Mouse (Mus musculus): ENCODE results near the gene Bet1l. TPM values are rescaled to one million over a fixed set of nuclear protein-coding genes. Genes with fewer than 3 reads are reported as not detected.

The Bet1l gene
- 12.4 TPM for polyA plus RNA-seq (2014; fragmentation: Illumina TruSeq; extraction: RNeasy Lipid Tissue Mini Kit (QIAGEN cat#74804); ENCODE audit: low read depth, low replicate concordance)

DNA sequence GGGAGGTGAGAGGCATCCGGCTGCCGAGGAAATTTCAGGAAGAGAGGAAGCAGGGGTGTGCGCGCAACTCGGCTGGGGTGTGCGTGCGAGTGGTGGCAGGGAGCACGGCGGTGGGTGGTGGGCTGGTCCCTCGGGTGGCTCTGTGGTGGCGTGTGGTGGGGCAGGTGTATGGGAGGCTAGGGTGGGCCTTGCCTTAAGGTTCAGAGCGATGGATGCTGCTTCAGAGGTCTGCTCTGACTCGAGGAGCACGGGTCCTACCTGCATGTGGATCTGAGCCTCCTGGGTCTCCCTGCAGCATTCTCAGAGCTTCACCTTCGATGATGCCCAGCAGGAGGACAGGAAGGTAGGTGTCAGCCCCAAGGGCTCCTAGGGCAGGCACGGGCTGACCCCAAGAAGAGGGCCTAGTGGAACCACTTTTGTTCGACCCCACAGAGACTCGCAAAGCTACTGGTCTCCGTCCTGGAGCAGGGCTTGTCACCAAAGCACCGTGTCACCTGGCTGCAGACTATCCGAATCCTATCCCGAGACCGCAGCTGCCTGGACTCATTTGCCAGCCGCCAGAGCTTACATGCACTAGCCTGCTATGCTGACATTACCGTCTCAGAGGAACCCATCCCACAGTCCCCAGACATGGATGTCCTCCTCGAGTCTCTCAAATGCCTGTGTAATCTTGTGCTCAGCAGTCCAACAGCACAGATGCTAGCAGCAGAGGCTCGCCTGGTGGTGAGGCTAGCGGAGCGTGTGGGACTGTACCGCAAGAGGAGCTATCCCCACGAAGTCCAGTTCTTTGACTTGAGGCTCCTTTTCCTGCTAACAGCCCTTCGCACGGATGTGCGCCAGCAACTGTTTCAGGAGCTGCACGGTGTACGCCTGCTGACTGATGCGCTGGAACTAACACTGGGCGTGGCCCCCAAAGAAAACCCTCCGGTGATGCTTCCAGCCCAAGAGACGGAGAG, at the start of gene Bet1l:
TSS of gene Bet1l (minus strand) at position 28 of the 956 bp plus-strand sequence.

DNA sequence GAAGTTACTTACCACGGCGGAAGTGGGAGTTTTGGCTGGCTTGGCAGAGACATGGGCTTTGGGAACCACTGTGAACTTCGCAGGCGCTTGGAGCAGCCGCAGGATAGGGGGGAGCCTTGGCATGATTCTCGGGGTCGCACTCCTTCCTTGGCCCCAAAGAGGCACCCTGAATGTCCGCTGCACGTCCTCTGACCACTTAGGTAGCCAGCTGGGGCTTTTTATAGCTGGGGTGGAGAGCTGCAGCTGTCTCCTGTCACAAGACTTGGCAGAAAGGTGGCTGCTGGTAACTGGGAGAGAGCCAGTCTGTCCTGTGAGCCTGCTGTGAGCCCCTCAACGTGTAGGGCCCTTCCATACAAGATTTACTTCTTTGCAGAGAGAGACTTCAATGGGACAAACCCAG, 42.8 kb upstream of the Bet1l start, which contains the start of gene Cox8b:
TSS of gene Cox8b (minus strand) at position 227 of the 400 bp plus-strand sequence.

DNA sequence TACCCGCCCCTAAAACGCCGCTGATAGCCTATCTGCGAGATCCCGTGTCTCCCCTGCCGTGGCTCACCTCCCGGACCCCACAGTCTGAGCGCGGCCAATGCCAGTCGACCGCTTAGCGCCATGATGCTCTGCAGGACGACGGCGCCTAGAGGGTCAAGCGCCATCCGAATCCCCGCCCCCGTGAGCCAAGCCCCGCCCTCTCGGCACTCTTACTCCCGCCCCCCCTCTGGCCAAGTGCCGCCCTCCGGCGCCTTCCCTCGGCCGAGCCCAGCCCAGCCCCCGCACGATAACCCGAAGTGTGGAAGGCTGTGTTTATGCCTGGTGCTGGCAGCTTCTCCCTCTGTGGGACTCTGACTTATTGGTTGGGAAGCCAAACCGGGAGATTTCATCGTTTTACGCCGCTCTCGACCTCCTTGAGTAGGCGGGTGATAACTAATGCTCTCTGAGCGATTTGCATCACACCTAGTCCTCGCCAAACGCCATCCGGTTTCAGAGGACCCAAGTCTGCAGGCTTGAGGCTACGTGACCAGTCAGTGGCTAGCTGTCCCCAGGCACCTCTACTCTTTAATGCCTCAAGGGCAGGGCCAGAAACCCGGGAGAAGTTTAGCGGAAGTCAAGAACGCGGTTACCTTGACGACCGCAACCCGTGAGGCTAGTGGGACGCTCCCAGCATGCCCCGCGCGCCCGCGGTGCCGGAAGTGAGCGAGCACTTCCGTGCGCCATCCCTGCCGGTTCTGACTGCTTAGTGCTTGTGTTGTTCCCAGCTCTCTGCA, 24.5 kb upstream of the Bet1l start, which contains the start of the genes Psmd13 and Sirt3:
TSS of gene Psmd13 (plus strand) at position 273 of the 773 bp plus-strand sequence.
TSS of gene Sirt3 (minus strand) at position 614 of the 773 bp plus-strand sequence.

DNA sequence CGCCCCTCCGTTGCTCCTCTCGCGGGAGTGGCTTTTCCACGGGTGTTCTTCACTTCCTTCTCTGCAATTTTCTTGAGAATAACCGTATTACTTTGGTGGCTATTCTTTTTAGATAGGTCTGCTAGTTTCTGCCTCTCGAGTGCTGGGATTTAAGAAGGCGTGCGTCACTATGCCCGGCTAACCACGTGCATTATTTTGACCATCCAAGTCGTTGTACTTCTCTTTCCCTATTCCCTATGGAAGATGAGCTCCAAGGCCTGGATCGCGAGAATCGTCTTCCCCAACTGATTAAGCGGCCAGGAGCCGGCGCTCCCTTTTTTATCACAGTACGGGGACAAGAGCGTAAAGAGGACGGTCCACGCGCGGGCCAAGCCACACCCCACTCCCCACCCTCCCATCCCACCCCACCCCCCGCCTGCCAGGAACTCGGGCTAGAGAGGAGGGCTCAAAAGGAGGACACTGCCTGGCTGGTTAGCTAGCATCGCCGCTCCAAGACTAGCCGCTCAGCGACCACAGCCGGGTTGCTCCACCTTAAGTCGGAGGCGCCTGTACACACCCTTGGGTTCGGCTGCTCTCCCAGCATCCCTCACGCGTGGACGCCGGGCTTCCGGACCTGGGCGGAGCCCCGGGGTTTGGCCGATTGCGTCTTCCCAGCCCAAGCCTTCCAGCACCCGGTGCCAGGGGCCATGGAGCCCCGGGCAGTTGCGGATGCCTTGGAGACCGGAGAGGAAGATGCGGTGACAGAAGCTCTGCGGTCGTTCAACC, 410 bp downstream of the Bet1l start, which contains the start of gene Ric8a:
TSS of gene Ric8a (plus strand) at position 173 of the 765 bp plus-strand sequence.

DNA sequence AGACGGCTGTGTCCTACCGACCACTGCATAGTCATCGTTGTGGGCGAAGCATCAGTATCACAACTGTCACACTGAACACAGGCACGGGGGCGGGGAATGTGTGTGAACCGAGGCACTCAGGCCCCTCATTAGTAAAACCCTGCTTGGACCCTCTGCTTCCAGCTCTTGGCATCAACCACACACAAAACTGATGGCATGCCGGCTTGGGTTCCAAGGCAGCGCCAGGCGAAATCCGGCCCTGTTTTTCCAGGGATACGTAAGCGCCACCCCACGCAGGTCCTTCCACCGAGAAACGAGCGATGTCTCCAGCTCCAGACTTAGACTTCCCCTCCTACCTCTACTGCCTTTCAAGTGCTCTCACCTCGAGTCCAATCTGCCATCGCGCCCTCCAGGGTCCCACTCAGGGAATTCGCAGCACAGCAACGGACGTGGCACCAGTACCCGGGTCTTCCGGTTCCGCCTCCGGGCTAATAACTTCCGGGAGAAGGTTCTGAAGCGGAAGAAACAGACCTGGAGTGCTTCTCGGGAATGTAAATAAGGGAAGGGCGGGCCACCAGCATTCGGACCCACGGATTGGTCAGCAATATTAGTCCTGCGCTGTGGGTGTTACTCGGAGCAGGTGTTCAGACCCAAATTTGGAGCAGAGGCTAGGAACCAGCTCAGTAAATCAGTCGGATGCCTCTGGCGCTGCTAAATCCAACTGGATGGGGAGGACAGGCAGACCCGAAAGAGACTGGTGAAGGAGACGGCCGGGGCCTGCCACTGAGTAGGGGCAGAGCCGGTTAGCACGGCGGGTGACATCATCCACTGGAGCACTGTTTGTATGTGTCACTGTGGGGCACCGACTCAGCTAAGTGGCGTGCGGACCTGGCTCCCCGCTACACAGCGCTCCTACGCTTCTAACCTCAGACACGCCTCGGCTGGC, 1.3 kb downstream of the Bet1l start, which contains the start of gene Gm45785:
TSS of gene Gm45785 (minus strand) at position 472 of the 925 bp plus-strand sequence.

DNA sequence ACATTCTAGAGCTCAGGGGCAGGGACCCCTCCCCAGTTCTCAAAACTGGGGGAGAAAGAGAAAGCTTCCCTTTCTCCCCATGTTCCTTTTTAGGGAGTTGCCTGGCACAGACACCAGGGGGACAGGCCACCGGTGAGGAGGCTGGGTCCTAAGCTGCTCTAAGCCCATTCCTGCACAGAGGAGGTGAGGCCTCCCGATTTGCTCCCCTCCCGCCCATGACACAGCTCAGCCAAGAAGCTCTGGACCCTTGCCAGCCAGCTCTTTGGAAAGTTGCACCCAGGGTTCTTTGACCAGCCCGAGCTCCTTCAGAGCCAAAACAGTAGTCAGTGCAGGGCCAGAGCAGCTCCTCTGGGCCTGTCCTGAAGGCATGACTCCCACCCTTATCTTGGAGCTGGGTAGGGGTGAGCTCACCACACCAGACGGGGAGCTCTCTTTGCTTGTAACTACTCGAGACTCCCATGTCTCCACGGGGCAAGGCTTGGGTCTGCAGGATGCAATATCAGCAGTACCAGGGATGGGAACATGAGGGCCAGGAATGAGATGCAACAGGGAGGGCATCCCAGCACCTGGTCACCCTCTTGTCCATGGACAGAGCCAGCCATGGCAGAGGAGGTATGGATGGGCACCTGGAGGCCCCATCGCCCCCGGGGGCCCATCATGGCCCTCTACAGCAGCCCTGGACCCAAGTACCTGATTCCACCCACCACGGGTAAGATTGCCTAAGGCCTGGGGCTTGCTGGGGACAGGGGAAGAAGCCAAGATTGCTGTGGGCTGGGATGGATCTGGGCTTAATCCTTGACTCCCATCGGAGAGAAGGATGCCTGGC, 9.4 kb downstream of the Bet1l start, which contains the start of gene Odf3:
TSS of gene Odf3 (plus strand) at position 51 of the 826 bp plus-strand sequence.

DNA sequence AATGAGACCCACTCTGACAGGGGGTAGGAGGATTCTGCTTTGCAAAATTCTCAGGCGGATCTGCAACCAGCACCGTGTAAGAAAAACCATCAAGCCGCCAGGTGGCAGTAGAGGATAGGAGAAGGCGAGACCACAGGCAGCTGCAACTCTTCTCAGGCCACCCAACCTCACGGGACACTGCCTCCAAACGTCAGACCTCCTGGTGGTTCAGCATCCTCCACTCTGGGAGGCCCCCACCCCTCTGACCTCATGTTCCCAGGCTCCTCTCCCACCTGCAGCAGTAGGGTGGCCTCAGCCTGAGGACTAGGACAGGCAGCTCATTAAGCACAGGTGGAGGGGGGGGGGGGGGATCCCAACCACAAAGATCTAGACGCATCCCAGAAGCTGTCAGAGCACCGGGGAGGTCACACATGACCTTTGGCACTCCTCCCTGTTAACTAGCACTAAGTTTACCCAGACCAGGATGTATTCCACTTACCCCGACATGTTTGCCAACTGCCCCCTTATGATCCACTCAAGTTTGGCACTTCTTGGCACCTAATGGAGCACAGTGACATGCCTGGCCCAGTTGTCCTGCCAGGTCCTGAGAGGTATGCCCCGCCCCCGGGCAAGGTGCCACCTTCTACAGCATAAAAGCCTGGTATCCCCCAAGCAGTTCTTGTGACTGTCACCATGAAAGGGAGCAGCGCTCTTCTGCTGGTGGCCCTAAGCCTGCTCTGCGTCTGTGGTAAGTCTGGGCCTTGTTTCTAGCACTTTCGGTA, 12.3 kb downstream of the Bet1l start, which contains the start of gene Scgb1c1:
TSS of gene Scgb1c1 (plus strand) at position 643 of the 761 bp plus-strand sequence.

DNA sequence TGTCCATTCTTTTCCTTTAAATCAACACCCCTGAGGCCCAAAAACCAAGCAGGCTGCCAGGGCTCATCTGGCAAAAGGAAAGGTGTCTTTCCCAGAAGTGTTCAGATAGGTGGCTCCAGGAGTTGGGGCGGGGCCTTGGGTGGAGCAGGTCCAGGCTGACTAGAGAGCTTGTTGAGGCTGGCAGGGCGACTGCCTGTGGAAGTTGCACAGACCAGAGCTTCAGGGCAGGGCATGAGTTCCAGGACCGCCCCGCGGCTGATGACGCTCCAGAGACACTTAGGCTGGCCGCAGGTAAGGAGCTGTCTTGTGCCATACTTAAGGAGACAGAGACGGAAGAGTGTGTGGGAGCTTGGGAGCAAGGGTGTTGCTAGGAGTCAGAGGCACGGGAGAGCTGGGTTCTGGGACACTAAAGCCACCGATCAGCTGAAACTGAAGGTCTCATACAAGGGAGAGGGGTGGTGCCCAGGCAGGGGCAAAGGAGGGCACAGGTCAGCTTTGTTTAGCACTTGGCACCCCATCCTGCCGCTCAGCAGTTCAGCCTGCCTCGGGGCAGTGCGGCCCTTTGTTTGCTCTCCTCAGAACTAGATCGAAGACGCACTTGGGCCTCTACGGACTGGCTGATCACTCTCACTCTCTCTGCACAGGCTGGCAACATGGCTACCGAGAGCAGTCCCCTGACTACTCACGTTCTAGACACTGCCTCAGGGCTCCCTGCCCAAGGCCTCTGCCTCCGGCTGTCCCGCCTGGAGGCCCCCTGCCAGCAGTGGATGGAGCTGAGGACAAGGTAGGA, 22.2 kb downstream of the Bet1l start, which contains the start of gene Urah:
TSS of gene Urah (plus strand) at position 51 of the 790 bp plus-strand sequence.

DNA sequence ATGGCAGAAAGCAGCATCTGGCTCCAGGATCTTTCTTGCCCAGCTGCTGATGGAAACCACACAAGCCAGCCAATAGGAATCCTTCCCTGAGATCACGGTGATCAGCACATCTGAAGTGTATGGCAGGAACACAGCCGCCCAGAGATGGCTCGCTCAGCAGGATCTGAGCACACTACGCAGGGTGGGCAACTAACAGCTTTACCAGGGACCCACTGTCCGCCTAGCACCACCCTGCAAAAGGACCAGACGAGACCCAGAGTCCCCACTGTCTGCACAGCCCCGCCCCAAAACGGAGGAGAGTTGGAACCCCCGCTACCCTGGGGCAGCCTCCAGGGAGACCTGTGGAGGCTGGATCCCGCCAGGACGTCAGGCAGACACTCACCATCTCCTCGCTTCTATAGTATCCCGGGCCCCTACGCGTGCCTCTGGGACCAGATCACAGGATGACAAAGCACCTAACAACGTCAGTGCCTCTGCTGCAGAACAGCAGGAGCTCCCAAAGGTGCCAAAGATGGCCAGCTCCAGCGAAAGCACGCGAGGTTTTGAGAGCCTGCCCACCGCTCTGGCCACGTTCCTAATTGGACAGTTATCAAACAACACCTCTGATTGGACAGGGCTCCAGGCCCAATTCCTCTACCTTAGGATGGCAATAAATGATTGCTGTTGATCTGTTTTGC, 35.6 kb downstream of the Bet1l start, which contains the start of gene Zfp941:
TSS of gene Zfp941 (minus strand) at position 526 of the 677 bp plus-strand sequence.

Other genes with a start within 250 kb of the Bet1l start
- gene Olfr61, start 228.6 kb downstream of the Bet1l start, polyA plus RNA-seq (2014; fragmentation: Illumina TruSeq; extraction: RNeasy Lipid Tissue Mini Kit (QIAGEN cat#74804); ENCODE audit: low read depth, low replicate concordance), result not detected
- not detected for gene Olfr53, start 211.1 kb downstream of the Bet1l start, polyA plus RNA-seq (2014; fragmentation: Illumina TruSeq; extraction: RNeasy Lipid Tissue Mini Kit (QIAGEN cat#74804); ENCODE audit: low read depth, low replicate concordance)
- not detected for gene Olfr539, start 197.6 kb downstream of the Bet1l start, polyA plus RNA-seq (2014; fragmentation: Illumina TruSeq; extraction: RNeasy Lipid Tissue Mini Kit (QIAGEN cat#74804); ENCODE audit: low read depth, low replicate concordance)
- not detected for gene Olfr45, start 175.6 kb downstream of the Bet1l start, polyA plus RNA-seq (2014; fragmentation: Illumina TruSeq; extraction: RNeasy Lipid Tissue Mini Kit (QIAGEN cat#74804); ENCODE audit: low read depth, low replicate concordance)
- gene Olfr541, start 160.3 kb downstream of the Bet1l start, polyA plus RNA-seq (2014; fragmentation: Illumina TruSeq; extraction: RNeasy Lipid Tissue Mini Kit (QIAGEN cat#74804); ENCODE audit: low read depth, low replicate concordance), result not detected
- gene Cyp2e1, start 93.8 kb downstream of the Bet1l start, polyA plus RNA-seq (2014; fragmentation: Illumina TruSeq; extraction: RNeasy Lipid Tissue Mini Kit (QIAGEN cat#74804); ENCODE audit: low read depth, low replicate concordance), result 21.8 TPM
- gene Syce1, start 69.7 kb downstream of the Bet1l start, polyA plus RNA-seq (2014; fragmentation: Illumina TruSeq; extraction: RNeasy Lipid Tissue Mini Kit (QIAGEN cat#74804); ENCODE audit: low read depth, low replicate concordance), result not detected
- 0.18 TPM for gene Zfp941, start 35.4 kb downstream of the Bet1l start, polyA plus RNA-seq (2014; fragmentation: Illumina TruSeq; extraction: RNeasy Lipid Tissue Mini Kit (QIAGEN cat#74804); ENCODE audit: low read depth, low replicate concordance)
- gene Urah, start 22.6 kb downstream of the Bet1l start, polyA plus RNA-seq (2014; fragmentation: Illumina TruSeq; extraction: RNeasy Lipid Tissue Mini Kit (QIAGEN cat#74804); ENCODE audit: low read depth, low replicate concordance), result 1.8 TPM
- gene Scgb1c1, start 12.0 kb downstream of the Bet1l start, polyA plus RNA-seq (2014; fragmentation: Illumina TruSeq; extraction: RNeasy Lipid Tissue Mini Kit (QIAGEN cat#74804); ENCODE audit: low read depth, low replicate concordance), result 35.3 TPM
- not detected for gene Odf3, start 9.8 kb downstream of the Bet1l start, polyA plus RNA-seq (2014; fragmentation: Illumina TruSeq; extraction: RNeasy Lipid Tissue Mini Kit (QIAGEN cat#74804); ENCODE audit: low read depth, low replicate concordance)
- not detected for gene Gm45785, start 1.2 kb downstream of the Bet1l start, polyA plus RNA-seq (2014; fragmentation: Illumina TruSeq; extraction: RNeasy Lipid Tissue Mini Kit (QIAGEN cat#74804); ENCODE audit: low read depth, low replicate concordance)
- gene Ric8a, start 620 bp downstream of the Bet1l start, polyA plus RNA-seq (2014; fragmentation: Illumina TruSeq; extraction: RNeasy Lipid Tissue Mini Kit (QIAGEN cat#74804); ENCODE audit: low read depth, low replicate concordance), result 22.6 TPM
- gene Psmd13, start 24.4 kb upstream of the Bet1l start, polyA plus RNA-seq (2014; fragmentation: Illumina TruSeq; extraction: RNeasy Lipid Tissue Mini Kit (QIAGEN cat#74804); ENCODE audit: low read depth, low replicate concordance), result 93.8 TPM
- gene Sirt3, start 24.7 kb upstream of the Bet1l start, polyA plus RNA-seq (2014; fragmentation: Illumina TruSeq; extraction: RNeasy Lipid Tissue Mini Kit (QIAGEN cat#74804); ENCODE audit: low read depth, low replicate concordance), result 77.7 TPM
- gene Cox8b, start 42.9 kb upstream of the Bet1l start, polyA plus RNA-seq (2014; fragmentation: Illumina TruSeq; extraction: RNeasy Lipid Tissue Mini Kit (QIAGEN cat#74804); ENCODE audit: low read depth, low replicate concordance), result 3,602 TPM
- not detected for gene Nlrp6, start 63.3 kb upstream of the Bet1l start, polyA plus RNA-seq (2014; fragmentation: Illumina TruSeq; extraction: RNeasy Lipid Tissue Mini Kit (QIAGEN cat#74804); ENCODE audit: low read depth, low replicate concordance)
- gene Pgghg, start 83.8 kb upstream of the Bet1l start, polyA plus RNA-seq (2014; fragmentation: Illumina TruSeq; extraction: RNeasy Lipid Tissue Mini Kit (QIAGEN cat#74804); ENCODE audit: low read depth, low replicate concordance), result 6.1 TPM
- gene Ifitm5, start 92.7 kb upstream of the Bet1l start, polyA plus RNA-seq (2014; fragmentation: Illumina TruSeq; extraction: RNeasy Lipid Tissue Mini Kit (QIAGEN cat#74804); ENCODE audit: low read depth, low replicate concordance), result 0.92 TPM
- not detected for gene Gm45717, start 98.4 kb upstream of the Bet1l start, polyA plus RNA-seq (2014; fragmentation: Illumina TruSeq; extraction: RNeasy Lipid Tissue Mini Kit (QIAGEN cat#74804); ENCODE audit: low read depth, low replicate concordance)
- gene Ifitm2, start 98.4 kb upstream of the Bet1l start, polyA plus RNA-seq (2014; fragmentation: Illumina TruSeq; extraction: RNeasy Lipid Tissue Mini Kit (QIAGEN cat#74804); ENCODE audit: low read depth, low replicate concordance), result 168 TPM
- 10.8 TPM for gene Ifitm1, start 109.6 kb upstream of the Bet1l start, polyA plus RNA-seq (2014; fragmentation: Illumina TruSeq; extraction: RNeasy Lipid Tissue Mini Kit (QIAGEN cat#74804); ENCODE audit: low read depth, low replicate concordance)
- 220 TPM for gene Ifitm3, start 153.2 kb upstream of the Bet1l start, polyA plus RNA-seq (2014; fragmentation: Illumina TruSeq; extraction: RNeasy Lipid Tissue Mini Kit (QIAGEN cat#74804); ENCODE audit: low read depth, low replicate concordance)
- gene Ifitm6, start 160.3 kb upstream of the Bet1l start, polyA plus RNA-seq (2014; fragmentation: Illumina TruSeq; extraction: RNeasy Lipid Tissue Mini Kit (QIAGEN cat#74804); ENCODE audit: low read depth, low replicate concordance), result 0.84 TPM
- gene Gm17387, start 171.6 kb upstream of the Bet1l start, polyA plus RNA-seq (2014; fragmentation: Illumina TruSeq; extraction: RNeasy Lipid Tissue Mini Kit (QIAGEN cat#74804); ENCODE audit: low read depth, low replicate concordance), result not detected
- not detected for gene B4galnt4, start 203.5 kb upstream of the Bet1l start, polyA plus RNA-seq (2014; fragmentation: Illumina TruSeq; extraction: RNeasy Lipid Tissue Mini Kit (QIAGEN cat#74804); ENCODE audit: low read depth, low replicate concordance)
- gene Pkp3, start 220.6 kb upstream of the Bet1l start, polyA plus RNA-seq (2014; fragmentation: Illumina TruSeq; extraction: RNeasy Lipid Tissue Mini Kit (QIAGEN cat#74804); ENCODE audit: low read depth, low replicate concordance), result not detected
- 8.4 TPM for gene Sigirr, start 243.0 kb upstream of the Bet1l start, polyA plus RNA-seq (2014; fragmentation: Illumina TruSeq; extraction: RNeasy Lipid Tissue Mini Kit (QIAGEN cat#74804); ENCODE audit: low read depth, low replicate concordance)